Mouse (Mus musculus): Measurements from ENCODE around the gene Snrnp40.

The Snrnp40 gene

GRCm38 (mm10) chr4:130359486-130360237 lies at the start of gene Snrnp40, which contains the start of gene Zcchc17:
Gene Snrnp40 (plus strand): TSS chr4:130360132.
Gene Zcchc17 (minus strand): TSS chr4:130359943.
- DNase-seq (ENCODE audit: low read depth): peak; percentile 100

- DNase-seq (ENCODE audit: low read depth): no peak
Measured at GRCm38 (mm10) chr4:130312526-130312925, 47.4 kb upstream of the Snrnp40 start.

- no peak for DNase-seq (ENCODE audit: low read depth)
Measured at GRCm38 (mm10) chr4:130313552-130313951, 46.4 kb upstream of the Snrnp40 start.

- DNase-seq (ENCODE audit: low read depth): no peak
Measured at GRCm38 (mm10) chr4:130315771-130316527, 44.0 kb upstream of the Snrnp40 start.

GRCm38 (mm10) chr4:130316691-130317090 lies 43.2 kb upstream of the Snrnp40 start:
- DNase-seq (ENCODE audit: low read depth): no peak

- DNase-seq (ENCODE audit: low read depth): no peak
Measured at GRCm38 (mm10) chr4:130318122-130318521, 41.8 kb upstream of the Snrnp40 start.

- no peak for DNase-seq (ENCODE audit: low read depth)
Measured at GRCm38 (mm10) chr4:130319564-130319963, 40.4 kb upstream of the Snrnp40 start.

- DNase-seq (ENCODE audit: low read depth): no peak
Measured at GRCm38 (mm10) chr4:130321640-130322039, 38.3 kb upstream of the Snrnp40 start.

- DNase-seq (ENCODE audit: low read depth): no peak
Measured at GRCm38 (mm10) chr4:130322567-130322966, 37.4 kb upstream of the Snrnp40 start.

- no peak for DNase-seq (ENCODE audit: low read depth)
Measured at GRCm38 (mm10) chr4:130323165-130323564, 36.8 kb upstream of the Snrnp40 start.

- DNase-seq (ENCODE audit: low read depth): no peak
Measured at GRCm38 (mm10) chr4:130323607-130324006, 36.3 kb upstream of the Snrnp40 start.

- DNase-seq (ENCODE audit: low read depth): no peak
Measured at GRCm38 (mm10) chr4:130325446-130325845, 34.5 kb upstream of the Snrnp40 start.

GRCm38 (mm10) chr4:130327366-130327765 lies 32.6 kb upstream of the Snrnp40 start:
- DNase-seq (ENCODE audit: low read depth): no peak

- DNase-seq (ENCODE audit: low read depth): no peak
Measured at GRCm38 (mm10) chr4:130335867-130336266, 24.1 kb upstream of the Snrnp40 start.

- peak; percentile 49 for DNase-seq (ENCODE audit: low read depth)
Measured at GRCm38 (mm10) chr4:130341691-130342090, 18.2 kb upstream of the Snrnp40 start.

- no peak for DNase-seq (ENCODE audit: low read depth)
Measured at GRCm38 (mm10) chr4:130349666-130350065, 10.3 kb upstream of the Snrnp40 start.

GRCm38 (mm10) chr4:130350690-130351422 lies 9.1 kb upstream of the Snrnp40 start:
- DNase-seq (ENCODE audit: low read depth): no peak

GRCm38 (mm10) chr4:130352588-130352987 lies 7.3 kb upstream of the Snrnp40 start:
- no peak for DNase-seq (ENCODE audit: low read depth)

GRCm38 (mm10) chr4:130357946-130358345 lies 2.0 kb upstream of the Snrnp40 start:
- DNase-seq (ENCODE audit: low read depth): no peak

- DNase-seq (ENCODE audit: low read depth): no peak
Measured at GRCm38 (mm10) chr4:130360238-130360590, 282 bp downstream of the Snrnp40 start.

GRCm38 (mm10) chr4:130376675-130377074 lies 16.7 kb downstream of the Snrnp40 start:
- no peak for DNase-seq (ENCODE audit: low read depth)

- no peak for DNase-seq (ENCODE audit: low read depth)
Measured at GRCm38 (mm10) chr4:130377500-130377899, 17.6 kb downstream of the Snrnp40 start.

- DNase-seq (ENCODE audit: low read depth): no peak
Measured at GRCm38 (mm10) chr4:130379181-130379580, 19.2 kb downstream of the Snrnp40 start.
